Mouse (Mus musculus): ENCODE measurements at regions not wholly inside any gene's neighbourhood (a gene's known extent, or its start where the extent isn't known, plus 50 kb on each side); places are given as distances from the start of the nearest gene placed in this dataset.
"Not testable (repeated sequence)": the region's sequence is repeated elsewhere in the genome, so short reads cannot be mapped to it uniquely, and the experiment has no call there.

DNA sequence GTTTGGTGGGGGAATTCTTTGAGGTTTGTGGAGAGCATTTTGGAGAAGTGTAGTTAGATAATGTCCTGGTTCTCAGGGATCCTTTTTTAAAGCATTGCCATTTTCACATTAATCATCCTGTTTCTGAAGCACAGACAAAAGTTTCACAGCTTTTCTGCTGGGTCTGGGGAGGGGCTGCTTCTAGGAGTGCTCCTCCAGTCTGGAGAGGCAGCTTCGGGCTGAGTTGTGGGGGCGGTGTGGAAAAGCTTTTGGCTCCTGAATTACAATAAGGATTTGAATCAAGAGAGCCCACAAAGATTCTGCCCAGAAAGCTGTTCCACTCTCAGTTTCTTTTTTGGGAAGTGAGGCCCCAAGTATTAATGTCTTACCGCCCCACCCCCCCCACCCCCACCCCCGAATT, 89.2 kb upstream of the Akt3 start:
- Histone ChIP-seq H3K9ac (no peak overlapping the region), H3K4me1 (peaks cover 17% of the 10 kb centered on the region), H3K36me3 (no peaks in the 10 kb centered on the region), H3K27me3 (no peaks in the 10 kb centered on the region), H3K4me3 (no peak overlapping the region), H3K4me2 (no peak overlapping the region), H3K27ac (no peak overlapping the region), H3K9me3 (no peaks in the 10 kb centered on the region)
- ATAC-seq (ENCODE audit: insufficient number of reproducible peaks, insufficient read depth, low FRiP score, low TSS enrichment, low read depth) = no peak
- 35% methylated on average over 4 of the region's 4 CpGs for WGBS

GRCm38 (mm10) chr1:177346540-177346939, 88.5 kb upstream of the Akt3 start:
- WGBS = 59% methylated on average over 6 of the region's 6 CpGs
- Histone ChIP-seq H3K27ac (no peak overlapping the region), H3K4me1 (peaks cover 17% of the 10 kb centered on the region), H3K9me3 (no peaks in the 10 kb centered on the region), H3K36me3 (no peaks in the 10 kb centered on the region), H3K4me3 (no peak overlapping the region), H3K9ac (no peak overlapping the region), H3K4me2 (no peak overlapping the region), H3K27me3 (no peaks in the 10 kb centered on the region)
- ATAC-seq (ENCODE audit: insufficient number of reproducible peaks, insufficient read depth, low FRiP score, low TSS enrichment, low read depth) = no peak

DNA sequence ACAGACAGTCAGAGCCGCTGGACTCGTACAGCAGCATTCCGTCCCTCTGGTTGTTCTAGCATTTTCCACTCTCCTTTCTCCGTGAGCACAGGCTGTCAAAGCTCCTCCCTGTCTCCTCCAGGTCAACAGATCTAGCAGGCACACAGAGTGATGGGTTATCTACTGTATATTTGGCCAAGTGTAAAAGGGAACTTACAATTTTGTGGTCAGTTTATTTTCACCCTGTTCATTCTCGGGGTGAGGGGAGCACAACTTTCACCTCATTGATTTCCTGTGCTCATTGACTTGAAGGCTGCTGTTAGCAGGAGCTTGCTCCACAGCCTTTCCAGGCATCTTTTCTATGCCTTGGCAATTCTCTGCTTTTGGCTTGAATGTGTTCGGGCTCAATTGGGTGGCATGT, 87.5 kb upstream of the Akt3 start:
- no peak overlapping the region for H3K9ac ChIP-seq
- ATAC-seq (ENCODE audit: insufficient number of reproducible peaks, insufficient read depth, low FRiP score, low TSS enrichment, low read depth) = no peak
- H3K36me3 ChIP-seq = no peaks in the 10 kb centered on the region
- H3K4me2 ChIP-seq = no peak overlapping the region
- no peaks in the 10 kb centered on the region for H3K27me3 ChIP-seq
- H3K4me1 ChIP-seq = peaks cover 17% of the 10 kb centered on the region
- H3K27ac ChIP-seq = no peak overlapping the region
- no peaks in the 10 kb centered on the region for H3K9me3 ChIP-seq
- H3K4me3 ChIP-seq = no peak overlapping the region
- WGBS = 81% methylated on average over 6 of the region's 6 CpGs

GRCm38 (mm10) chr1:177343949-177344348, 85.9 kb upstream of the Akt3 start:
- H3K9me3 ChIP-seq = no peaks in the 10 kb centered on the region
- no peak overlapping the region for H3K27ac ChIP-seq
- ATAC-seq (ENCODE audit: insufficient number of reproducible peaks, insufficient read depth, low FRiP score, low TSS enrichment, low read depth) = no peak
- no peak overlapping the region for H3K9ac ChIP-seq
- H3K36me3 ChIP-seq = no peaks in the 10 kb centered on the region
- peaks cover 10% of the 10 kb centered on the region for H3K4me1 ChIP-seq
- 76% methylated on average over 4 of the region's 4 CpGs for WGBS
- no peak overlapping the region for H3K4me3 ChIP-seq
- H3K27me3 ChIP-seq = no peaks in the 10 kb centered on the region
- no peak overlapping the region for H3K4me2 ChIP-seq

DNA sequence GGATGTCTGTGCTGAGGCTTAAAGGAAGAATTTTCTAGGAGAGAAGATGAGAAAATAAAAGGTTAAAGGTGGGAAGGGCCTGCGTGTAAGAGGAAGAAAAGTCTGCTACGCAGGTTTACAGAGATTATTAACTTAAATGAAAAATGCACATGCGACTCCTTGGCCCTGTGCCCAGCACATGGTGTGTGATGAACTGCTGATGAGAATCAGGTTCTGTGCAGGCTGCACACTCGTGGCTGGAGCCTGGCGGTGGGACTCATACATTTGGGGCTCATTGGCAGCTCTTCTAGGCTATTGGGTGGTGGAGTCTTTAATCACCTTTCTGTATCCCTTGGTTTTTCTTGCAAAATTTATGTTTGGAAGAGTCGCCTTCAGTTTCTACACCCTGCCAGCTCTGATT, 85.1 kb upstream of the Akt3 start:
- 0 out of 2 replicates have a peak, but pooled peaks have one; percentile 54 for ATAC-seq (ENCODE audit: insufficient number of reproducible peaks, insufficient read depth, low FRiP score, low TSS enrichment, low read depth)
- no peaks in the 10 kb centered on the region for H3K9me3 ChIP-seq

DNA sequence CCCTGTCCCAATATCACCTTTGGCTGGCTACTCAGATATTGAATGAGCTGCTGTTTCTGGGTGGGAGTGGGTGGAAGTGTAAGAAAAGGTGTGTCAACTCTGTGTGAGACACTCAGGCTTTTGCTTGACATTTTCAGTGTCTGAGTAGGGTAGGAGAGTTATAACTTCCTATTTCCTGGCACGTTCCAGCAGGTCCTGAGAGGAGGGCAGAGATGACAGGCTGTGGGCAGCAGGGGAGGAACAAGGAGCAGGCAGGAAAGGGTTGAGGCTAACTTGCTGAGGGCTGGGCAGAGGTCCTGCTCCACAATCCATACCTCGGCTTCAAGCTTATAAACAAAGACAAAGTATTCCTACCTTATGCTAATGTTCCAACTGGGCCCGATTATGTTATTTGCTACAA, 82.2 kb upstream of the Akt3 start:
- H3K4me3 ChIP-seq = no peak overlapping the region

More for the DNA sequence above, 85.1 kb upstream of the Akt3 start:
- Histone ChIP-seq H3K27ac (0 out of 2 replicates have a peak overlapping the region, but pooled peaks have one; percentile 4), H3K4me1 (peaks cover 15% of the 10 kb centered on the region), H3K4me2 (0 out of 2 replicates have a peak overlapping the region, but pooled peaks have one; percentile 11), H3K27me3 (no peaks in the 10 kb centered on the region), H3K4me3 (no peak overlapping the region), H3K9ac (no peak overlapping the region), H3K36me3 (no peaks in the 10 kb centered on the region)
- WGBS = 13% methylated on average over 6 of the region's 6 CpGs

DNA sequence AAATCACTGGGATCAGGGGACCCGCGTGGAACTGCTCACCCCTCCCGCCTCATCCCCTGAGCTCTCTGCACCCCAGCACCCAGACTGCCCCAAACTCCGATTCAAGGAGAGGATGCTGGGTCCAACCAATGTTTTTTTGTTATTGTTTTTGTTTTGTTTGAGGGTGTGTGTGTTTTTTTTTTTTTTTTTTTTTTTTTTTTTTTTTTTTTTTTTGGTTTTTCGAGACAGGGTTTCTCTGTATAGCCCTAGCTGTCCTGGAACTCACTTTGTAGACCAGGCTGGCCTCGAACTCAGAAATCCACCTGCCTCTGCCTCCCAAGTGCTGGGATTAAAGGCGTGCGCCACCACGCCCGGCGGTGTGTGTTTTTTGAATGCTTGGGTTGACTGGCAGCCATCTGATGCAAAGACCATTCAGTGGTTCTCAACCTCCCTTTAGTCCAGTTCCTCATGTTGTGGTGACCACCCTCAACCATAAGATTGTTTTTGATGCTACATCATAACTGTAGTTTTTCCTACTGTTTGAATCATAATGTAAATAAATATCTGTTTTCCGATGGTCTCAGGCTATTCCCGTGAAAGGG, 81.3 kb upstream of the Akt3 start:
- Histone ChIP-seq H3K9ac (peak overlapping the region; percentile 73), H3K4me2 (peak overlapping the region; percentile 81), H3K27ac (peak overlapping the region; percentile 48), H3K4me1 (peaks cover 15% of the 10 kb centered on the region), H3K4me3 (peak overlapping the region; percentile 50)
- not testable (repeated sequence) for H3K9me3 ChIP-seq; ATAC-seq (ENCODE audit: insufficient number of reproducible peaks, insufficient read depth, low FRiP score, low TSS enrichment, low read depth); H3K36me3 ChIP-seq; H3K27me3 ChIP-seq
- WGBS = 64% methylated on average over 12 of the region's 13 CpGs

More for the DNA sequence above, 82.2 kb upstream of the Akt3 start:
- ATAC-seq (ENCODE audit: insufficient number of reproducible peaks, insufficient read depth, low FRiP score, low TSS enrichment, low read depth) = no peak
- peaks cover 15% of the 10 kb centered on the region for H3K4me1 ChIP-seq
- H3K27me3 ChIP-seq = no peaks in the 10 kb centered on the region
- H3K27ac ChIP-seq = no peak overlapping the region
- H3K4me2 ChIP-seq = no peak overlapping the region
- WGBS = 69% methylated on average over 3 of the region's 3 CpGs
- no peaks in the 10 kb centered on the region for H3K9me3 ChIP-seq
- no peak overlapping the region for H3K9ac ChIP-seq
- no peaks in the 10 kb centered on the region for H3K36me3 ChIP-seq

DNA sequence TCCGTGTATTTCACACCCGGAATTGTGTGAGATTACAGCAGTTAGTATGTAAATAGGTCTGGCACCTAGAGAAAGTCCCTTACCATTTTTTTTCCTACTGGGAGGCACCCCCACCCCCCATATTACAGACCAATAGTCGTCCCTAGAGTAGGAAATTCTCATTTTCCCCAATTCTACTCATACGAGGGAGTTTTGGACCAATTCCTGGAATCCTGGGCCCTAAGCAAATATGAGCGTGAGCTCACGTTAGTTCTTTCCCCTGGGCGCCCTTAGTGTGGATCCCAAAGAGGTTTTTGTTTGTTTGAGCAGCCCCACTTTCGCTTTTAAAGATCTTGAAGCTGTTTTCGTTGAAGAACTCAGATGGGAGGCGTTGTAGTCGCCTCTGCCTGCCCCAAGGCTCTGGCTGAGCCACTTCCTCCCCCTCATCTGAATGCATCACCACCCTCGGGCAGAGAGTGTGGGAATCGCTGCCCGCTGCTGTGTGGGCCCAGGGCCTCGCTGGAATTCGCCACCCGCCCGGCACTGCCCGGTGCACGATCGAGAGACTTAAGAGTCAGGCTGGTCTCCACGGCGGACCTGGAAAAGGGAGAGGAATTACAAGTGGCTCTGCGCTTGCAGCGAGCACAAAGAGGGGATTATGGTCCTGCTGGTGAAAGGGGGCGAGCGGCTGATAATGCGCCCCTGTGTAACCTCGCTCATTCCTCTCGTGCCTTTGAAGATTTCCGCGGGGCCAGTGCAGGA, 80.6 kb upstream of the Akt3 start:
- H3K9me3 ChIP-seq = no peaks in the 10 kb centered on the region
- peaks cover 11% of the 10 kb centered on the region for H3K4me1 ChIP-seq
- H3K27me3 ChIP-seq = no peaks in the 10 kb centered on the region
- ATAC-seq (ENCODE audit: insufficient number of reproducible peaks, insufficient read depth, low FRiP score, low TSS enrichment, low read depth) = no peak
- peak overlapping the region; percentile 50 for H3K4me3 ChIP-seq
- WGBS = 4% methylated on average over 32 of the region's 32 CpGs
- peak overlapping the region; percentile 81 for H3K4me2 ChIP-seq
- H3K9ac ChIP-seq = peak overlapping the region; percentile 73
- peak overlapping the region; percentile 48 for H3K27ac ChIP-seq
- no peaks in the 10 kb centered on the region for H3K36me3 ChIP-seq

- H3K27ac ChIP-seq = no peak overlapping the region
- no peak overlapping the region for H3K4me2 ChIP-seq
- H3K4me1 ChIP-seq = peaks cover 7% of the 10 kb centered on the region; the same call in 1 of the 2 replicates
- H3K36me3 ChIP-seq = no peaks in the 10 kb centered on the region
- H3K27me3 ChIP-seq = no peaks in the 10 kb centered on the region
- no peak for ATAC-seq (ENCODE audit: insufficient number of reproducible peaks, insufficient read depth, low FRiP score, low TSS enrichment, low read depth)
- no peak overlapping the region for H3K9ac ChIP-seq
- no peaks in the 10 kb centered on the region for H3K9me3 ChIP-seq
- no peak overlapping the region for H3K4me3 ChIP-seq
These were observed 79.8 kb upstream of the Akt3 start for GRCm38 (mm10) chr1:177337756-177338155.

GRCm38 (mm10) chr1:177337141-177337540, 79.1 kb upstream of the Akt3 start:
- no peaks in the 10 kb centered on the region for H3K36me3 ChIP-seq
- ATAC-seq (ENCODE audit: insufficient number of reproducible peaks, insufficient read depth, low FRiP score, low TSS enrichment, low read depth) = no peak
- no peak overlapping the region for H3K4me2 ChIP-seq

DNA sequence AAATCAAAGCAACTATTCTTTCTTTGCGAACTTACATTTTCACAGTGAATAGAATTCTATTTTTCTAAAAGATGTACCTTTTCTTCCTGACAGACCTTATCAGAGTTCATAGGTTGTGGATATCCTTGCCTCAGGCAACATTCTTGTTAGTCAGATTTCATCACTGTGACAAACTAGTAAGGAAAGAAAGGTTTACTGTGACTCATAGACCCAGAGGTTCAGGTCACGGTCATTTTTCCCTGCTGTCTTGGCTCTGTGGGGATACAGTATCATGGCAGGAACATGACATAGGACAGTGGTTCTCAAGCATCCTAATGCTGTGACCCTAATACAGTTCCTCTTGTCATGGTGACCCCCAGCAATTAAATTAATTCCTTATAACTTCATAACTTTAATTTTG, 78.4 kb upstream of the Akt3 start:
- WGBS = 69% methylated on average over 2 of the region's 2 CpGs
- Histone ChIP-seq H3K4me2 (no peak overlapping the region), H3K27me3 (no peaks in the 10 kb centered on the region), H3K4me3 (no peak overlapping the region), H3K9me3 (no peaks in the 10 kb centered on the region), H3K36me3 (no peaks in the 10 kb centered on the region), H3K4me1 (peaks cover 7% of the 10 kb centered on the region; the same call in 1 of the 2 replicates), H3K9ac (no peak overlapping the region), H3K27ac (no peak overlapping the region)
- no peak for ATAC-seq (ENCODE audit: insufficient number of reproducible peaks, insufficient read depth, low FRiP score, low TSS enrichment, low read depth)

More at GRCm38 (mm10) chr1:177337141-177337540, 79.1 kb upstream of the Akt3 start:
- Histone ChIP-seq H3K4me1 (peaks cover 7% of the 10 kb centered on the region; the same call in 1 of the 2 replicates), H3K4me3 (no peak overlapping the region), H3K9me3 (no peaks in the 10 kb centered on the region), H3K9ac (no peak overlapping the region), H3K27ac (no peak overlapping the region), H3K27me3 (no peaks in the 10 kb centered on the region)
- 75% methylated on average over 4 of the region's 4 CpGs for WGBS

GRCm38 (mm10) chr1:177335961-177336360, 78.0 kb upstream of the Akt3 start:
- no peak overlapping the region for H3K4me3 ChIP-seq
- H3K27ac ChIP-seq = no peak overlapping the region
- no peak overlapping the region for H3K4me2 ChIP-seq
- H3K36me3 ChIP-seq = no peaks in the 10 kb centered on the region
- peaks cover 7% of the 10 kb centered on the region; the same call in 1 of the 2 replicates for H3K4me1 ChIP-seq
- H3K27me3 ChIP-seq = no peaks in the 10 kb centered on the region
- 84% methylated on average over 6 of the region's 6 CpGs for WGBS
- ATAC-seq (ENCODE audit: insufficient number of reproducible peaks, insufficient read depth, low FRiP score, low TSS enrichment, low read depth) = no peak
- H3K9me3 ChIP-seq = no peaks in the 10 kb centered on the region
- H3K9ac ChIP-seq = no peak overlapping the region
